Mouse (Mus musculus) C2C12 (cell line): ENCODE data around the gene Lama2. TPM values are rescaled to one million over a fixed set of nuclear protein-coding genes. Genes with fewer than 3 reads are reported as not detected.

Experiments
- H3K27me3 ChIP-seq: one replicate; pipeline ENCODE4 v1.6.1; 2011; ENCODE audit not compliant: control insufficient read depth, insufficient read depth, insufficient read length
- H3K36me3 ChIP-seq: one replicate; pipeline ENCODE4 v1.6.1; 2011; ENCODE audit not compliant: control insufficient read depth, insufficient read depth
- H3K4me3 ChIP-seq: one replicate; pipeline ENCODE4 v1.5.1; 2011; ENCODE audit warnings: mild to moderate bottlenecking, control low read depth; ENCODE audit not compliant: poor library complexity, insufficient read depth, severe bottlenecking
- H3K79me2 ChIP-seq: one replicate; pipeline ENCODE4 v1.6.1; 2011; ENCODE audit not compliant: control insufficient read depth, insufficient read depth
- H3K79me3 ChIP-seq: one replicate; pipeline ENCODE4 v1.6.1; 2011; ENCODE audit warnings: low read depth, control low read depth
- H3ac ChIP-seq: one replicate; pipeline ENCODE3; 2011; ENCODE audit warnings: low read depth; ENCODE audit not compliant: control insufficient read depth, insufficient read length
- CEBPB ChIP-seq: IDR thresholded peaks from one replicate; pipeline ENCODE4 v1.6.1; 2011; ENCODE audit warnings: low read depth, mild to moderate bottlenecking, control low read depth, moderate library complexity
- CTCF ChIP-seq: IDR thresholded peaks from one replicate; pipeline ENCODE4 v1.5.1; 2011; ENCODE audit not compliant: control insufficient read depth, insufficient read depth, insufficient read length
- FOSL1 ChIP-seq: IDR thresholded peaks from one replicate; pipeline ENCODE4 v1.8.0; 2011; ENCODE audit warnings: mild to moderate bottlenecking, low read length; ENCODE audit not compliant: poor library complexity, insufficient read depth, severe bottlenecking
- MAX ChIP-seq: IDR thresholded peaks from one replicate; pipeline ENCODE4 v1.6.1; 2011; ENCODE audit warnings: mild to moderate bottlenecking, control low read depth
- MYOD1 ChIP-seq: IDR thresholded peaks from one replicate; pipeline ENCODE4 v1.6.1; 2011; ENCODE audit warnings: low read depth; ENCODE audit not compliant: control insufficient read depth, insufficient read length
- MYOG ChIP-seq: IDR thresholded peaks from one replicate; pipeline ENCODE4 v1.6.1; 2011; ENCODE audit not compliant: control insufficient read depth, insufficient read length; ENCODE audit errors: extremely low read depth
- USF1 ChIP-seq: IDR thresholded peaks from one replicate; pipeline ENCODE4 v1.6.1; 2011; ENCODE audit warnings: low read depth, mild to moderate bottlenecking, control low read depth, moderate library complexity
- polyA plus RNA-seq: library from polyadenylated mRNA; unstranded; fragments of >200 nt; fragmentation: generic; extraction: Trizol; gene quantifications from one replicate; pipeline ENCODE4 v1.2.1, GENCODE M21; 2012; ENCODE audit warnings: missing spikeins

The Lama2 gene
- polyA plus RNA-seq, 1 experiment, result 5.0 TPM

- Histone ChIP-seq H3ac (no peak overlapping the region), H3K79me3 (no peaks in the 10 kb centered on the region), H3K36me3 (no peaks in the 10 kb centered on the region), H3K4me3 (no peak overlapping the region), H3K27me3 (no peaks in the 10 kb centered on the region), H3K79me2 (no peaks in the 10 kb centered on the region)
- TF ChIP-seq MYOD1, result no peak
- no peak for TF ChIP-seq FOSL1
- TF ChIP-seq MYOG, result no peak
- no peak for TF ChIP-seq MAX
Measured at GRCm38 (mm10) chr10:27631002-27631401, 11.4 kb upstream of the Lama2 start.

GRCm38 (mm10) chr10:27621697-27622449, 2.3 kb upstream of the Lama2 start:
- Histone ChIP-seq H3ac (no peak overlapping the region), H3K27me3 (no peaks in the 10 kb centered on the region), H3K4me3 (no peak overlapping the region), H3K36me3 (no peaks in the 10 kb centered on the region), H3K79me2 (no peaks in the 10 kb centered on the region), H3K79me3 (no peaks in the 10 kb centered on the region)
- TF ChIP-seq USF1, result peak; percentile 40
- no peak for TF ChIP-seq MAX

- Histone ChIP-seq H3K79me3 (no peaks in the 10 kb centered on the region), H3K4me3 (no peak overlapping the region), H3ac (no peak overlapping the region), H3K36me3 (no peaks in the 10 kb centered on the region), H3K27me3 (no peaks in the 10 kb centered on the region), H3K79me2 (no peaks in the 10 kb centered on the region)
- TF ChIP-seq MYOD1, result peak; percentile 92
- TF ChIP-seq FOSL1, result no peak
Measured at GRCm38 (mm10) chr10:27617522-27618020, 2.0 kb downstream of the Lama2 start.

- H3ac ChIP-seq, result peak overlapping the region; percentile 13
- no peaks in the 10 kb centered on the region for H3K79me2 ChIP-seq
- peak overlapping the region; percentile 8 for H3K4me3 ChIP-seq
- TF ChIP-seq MYOD1 (no peak), MYOG (no peak), USF1 (no peak), CEBPB (no peak)
- H3K79me3 ChIP-seq, result no peaks in the 10 kb centered on the region
- H3K36me3 ChIP-seq, result no peaks in the 10 kb centered on the region
- no peaks in the 10 kb centered on the region for H3K27me3 ChIP-seq
Measured at GRCm38 (mm10) chr10:27616641-27617415, 2.7 kb downstream of the Lama2 start.

GRCm38 (mm10) chr10:27595675-27596074, 23.9 kb downstream of the Lama2 start:
- Histone ChIP-seq H3K4me3 (no peak overlapping the region), H3K79me3 (no peaks in the 10 kb centered on the region), H3ac (no peak overlapping the region), H3K79me2 (no peaks in the 10 kb centered on the region), H3K36me3 (no peaks in the 10 kb centered on the region), H3K27me3 (no peaks in the 10 kb centered on the region)
- no peak for TF ChIP-seq FOSL1
- no peak for TF ChIP-seq MYOD1
- TF ChIP-seq USF1, result no peak
- no peak for TF ChIP-seq CTCF
- no peak for TF ChIP-seq CEBPB
- no peak for TF ChIP-seq MYOG
- TF ChIP-seq MAX, result no peak

GRCm38 (mm10) chr10:27533217-27533616, 86.3 kb downstream of the Lama2 start:
- TF ChIP-seq CTCF, result no peak
- TF ChIP-seq MYOG, result no peak
- TF ChIP-seq FOSL1, result no peak
- no peak for TF ChIP-seq MAX
- no peak for TF ChIP-seq CEBPB
- TF ChIP-seq MYOD1, result no peak
- TF ChIP-seq USF1, result no peak
- Histone ChIP-seq H3K79me3 (no peaks in the 10 kb centered on the region), H3K4me3 (no peak overlapping the region), H3K27me3 (no peaks in the 10 kb centered on the region), H3ac (no peak overlapping the region), H3K79me2 (no peaks in the 10 kb centered on the region), H3K36me3 (no peaks in the 10 kb centered on the region)
